Mouse (Mus musculus) left cerebral cortex, postnatal 10 days (tissue): ENCODE measurements around the gene Ccdc181. TPM values are rescaled to one million over a fixed set of nuclear protein-coding genes. Genes with fewer than 3 reads are reported as not detected.

Experiments used
- DNase-seq, 2 experiments: peaks; one replicate each; pipeline ENCODE4 v3.0.0; 2021 to 2022; ENCODE audit warnings: low spot score in 2 of 2, mixed read lengths in 1 of 2; ENCODE audit errors: extremely low spot score in 1 of 2
- intact Hi-C: fragments of 180-260 bp; cut with DNase I; formaldehyde crosslinking; loops from one replicate; pipeline ENCODE4 v1.15.1; 2025
- total RNA-seq, 2 experiments: library from RNA; stranded (reverse); gene quantifications; 2 replicates each; pipeline ENCODE4 v1.2.3; 2021

Gene Ccdc181
- total RNA-seq, 2 experiments from 2014 or later = 21.1 to 21.7 TPM

- intact Hi-C loops = no loop called here
- no peak for DNase-seq
These were observed 1.7 kb upstream of the Ccdc181 start for GRCm38 (mm10) chr1:164273659-164274058.

GRCm38 (mm10) chr1:164276552-164276951 is 1.2 kb downstream of the Ccdc181 start:
- intact Hi-C loops = no loop called here
- no peak for DNase-seq

- DNase-seq = no peak
- intact Hi-C loops = no loop called here
These were observed 3.9 kb downstream of the Ccdc181 start for GRCm38 (mm10) chr1:164279332-164279731.

GRCm38 (mm10) chr1:164284007-164284406 is 8.6 kb downstream of the Ccdc181 start:
- intact Hi-C loops = no loop called here
- DNase-seq = no peak

GRCm38 (mm10) chr1:164287406-164287805 is 12.0 kb downstream of the Ccdc181 start:
- intact Hi-C loops = no loop called here
- DNase-seq = no peak

GRCm38 (mm10) chr1:164292040-164292439 is 16.7 kb downstream of the Ccdc181 start:
- intact Hi-C loops = no loop called here
- DNase-seq = no peak

- intact Hi-C loops = no loop called here
These were observed 18.7 kb downstream of the Ccdc181 start for GRCm38 (mm10) chr1:164294071-164294470.

GRCm38 (mm10) chr1:164296473-164296872 is 21.1 kb downstream of the Ccdc181 start:
- no peak for DNase-seq
- intact Hi-C loops = no loop called here

More at GRCm38 (mm10) chr1:164294071-164294470, 18.7 kb downstream of the Ccdc181 start:
- DNase-seq = no peak

- intact Hi-C loops = loop anchor here (10.0 kb wide), 1 partner anchor 593 kb away; no protein-coding TSS in a partner anchor
- DNase-seq = no peak
These were observed 26.6 kb downstream of the Ccdc181 start for GRCm38 (mm10) chr1:164301949-164302348.

- intact Hi-C loops = loop anchor here (10.0 kb wide), 1 partner anchor 591 kb away; no protein-coding TSS in a partner anchor
These were observed 28.4 kb downstream of the Ccdc181 start, which contains the start of gene Nme7 for GRCm38 (mm10) chr1:164303821-164304220. Nme7 (plus strand) TSS chr1:164304121.

GRCm38 (mm10) chr1:164307124-164307751 is 31.9 kb downstream of the Ccdc181 start, which contains the start of gene Blzf1:
Blzf1 (minus strand) TSS chr1:164307489.
- intact Hi-C loops = loop anchor here (10.0 kb wide), 1 partner anchor 588 kb away; no protein-coding TSS in a partner anchor
- peak; percentile 98 to 99 for DNase-seq

More at GRCm38 (mm10) chr1:164303821-164304220, 28.4 kb downstream of the Ccdc181 start, which contains the start of gene Nme7:
- DNase-seq = no peak

- intact Hi-C loops = loop anchor here (10.0 kb wide), 1 partner anchor 587 kb away; no protein-coding TSS in a partner anchor
- no peak for DNase-seq
These were observed 32.5 kb downstream of the Ccdc181 start for GRCm38 (mm10) chr1:164307922-164308321.

GRCm38 (mm10) chr1:164314085-164314484 is 38.7 kb downstream of the Ccdc181 start:
- intact Hi-C loops = no loop called here
- no peak for DNase-seq

GRCm38 (mm10) chr1:164315266-164315665 is 39.9 kb downstream of the Ccdc181 start:
- intact Hi-C loops = loop anchor here (5.0 kb wide), 2 partner anchors 127 to 807 kb away; no protein-coding TSS in a partner anchor
- DNase-seq = peak in 1 of 2 experiments; percentile 66

- intact Hi-C loops = loop anchor here (5.0 kb wide), 2 partner anchors 126 to 806 kb away; no protein-coding TSS in a partner anchor
- DNase-seq = peak; percentile 76 to 77
These were observed 41.3 kb downstream of the Ccdc181 start for GRCm38 (mm10) chr1:164316697-164317096.

GRCm38 (mm10) chr1:164317261-164317660 is 41.9 kb downstream of the Ccdc181 start:
- DNase-seq = no peak

GRCm38 (mm10) chr1:164318474-164318873 is 43.1 kb downstream of the Ccdc181 start:
- intact Hi-C loops = loop anchor here (5.0 kb wide), 2 partner anchors 124 to 804 kb away; no protein-coding TSS in a partner anchor
- no peak for DNase-seq

More at GRCm38 (mm10) chr1:164317261-164317660, 41.9 kb downstream of the Ccdc181 start:
- intact Hi-C loops = loop anchor here (5.0 kb wide), 2 partner anchors 125 to 805 kb away; no protein-coding TSS in a partner anchor

- no peak for DNase-seq
- intact Hi-C loops = loop anchor here (5.0 kb wide), 2 partner anchors 123 to 803 kb away; no protein-coding TSS in a partner anchor
These were observed 44.3 kb downstream of the Ccdc181 start for GRCm38 (mm10) chr1:164319542-164320140.

GRCm38 (mm10) chr1:164320731-164321130 is 45.3 kb downstream of the Ccdc181 start:
- DNase-seq = peak; percentile 35 to 55
- intact Hi-C loops = no loop called here
